Mouse (Mus musculus) hindbrain, embryonic 13.5 days (tissue): ENCODE results near the gene Bgn. TPM values are rescaled to one million over a fixed set of nuclear protein-coding genes. Genes with fewer than 3 reads are reported as not detected.
A peak's percentile ranks its signal among the peaks of the same experiment; 100 is the strongest.

Source experiments
- ATAC-seq: fragments of 200-750 bp; cut with Nextera tagmentation; 2 replicates; pipeline ENCODE4 v1.8.0; 2017; ENCODE audit warnings: moderate TSS enrichment; ENCODE audit not compliant: low FRiP score
- H3K27ac ChIP-seq: fragments of 300-500 bp; sonication (generic); 2 replicates; pipeline ENCODE4 v1.5.1; 2015; ENCODE audit warnings: inconsistent platforms, mild to moderate bottlenecking, moderate library complexity
- H3K27me3 ChIP-seq: fragments of 300-500 bp; sonication (generic); 2 replicates; pipeline ENCODE4 v1.6.1; 2015; ENCODE audit warnings: mild to moderate bottlenecking, inconsistent platforms
- H3K36me3 ChIP-seq: fragments of 300-500 bp; sonication (generic); 2 replicates; pipeline ENCODE4 v1.6.1; 2015; ENCODE audit warnings: mild to moderate bottlenecking, inconsistent platforms
- H3K4me1 ChIP-seq: fragments of 300-500 bp; sonication (generic); replicated peaks from 2 replicates; pipeline ENCODE4 v1.6.1; 2015; ENCODE audit warnings: inconsistent platforms
- H3K4me2 ChIP-seq: fragments of 300-500 bp; sonication (generic); 2 replicates; pipeline ENCODE4 v1.6.1; 2015; ENCODE audit warnings: inconsistent platforms, mild to moderate bottlenecking, moderate library complexity
- H3K4me3 ChIP-seq: fragments of 300-500 bp; sonication (generic); 2 replicates; pipeline ENCODE4 v1.5.1; 2015; ENCODE audit warnings: mild to moderate bottlenecking, inconsistent platforms
- H3K9ac ChIP-seq: fragments of 300-500 bp; sonication (generic); 2 replicates; pipeline ENCODE4 v1.6.1; 2015; ENCODE audit warnings: mild to moderate bottlenecking, inconsistent platforms
- H3K9me3 ChIP-seq: fragments of 300-500 bp; sonication (generic); 2 replicates; pipeline ENCODE4 v1.6.1; 2016; ENCODE audit warnings: inconsistent platforms
- WGBS: fragments of 180-500 bp; shearing (Covaris S2); methylation state at CpG from one replicate; pipeline ENCODE4 v1.1.7; 2015; 5-methylcytosine and 5-hydroxymethylcytosine counted together
- polyA plus RNA-seq: library from polyadenylated mRNA; unstranded; fragments of >200 nt; fragmentation: Nextera tagmentation; extraction: Ambion mirVana; gene quantifications from 2 replicates; pipeline ENCODE4 v1.2.1, GENCODE M21; 2015

Bgn gene
- polyA plus RNA-seq, 1 experiment from 2014 or later = 21.6 TPM

- H3K27me3 ChIP-seq = peaks cover 12% of the 10 kb centered on the region
- no peak for ATAC-seq
- 73% methylated on average over 4 of the region's 4 CpGs for WGBS
Observed at GRCm38 (mm10) chrX:73496746-73497145, 13.3 kb downstream of the Bgn start.

GRCm38 (mm10) chrX:73505130-73505735 lies 21.8 kb downstream of the Bgn start:
- 71% methylated on average over 5 of the region's 5 CpGs for WGBS
- Histone ChIP-seq H3K27me3 (peaks cover 41% of the 10 kb centered on the region), H3K9ac (no peak overlapping the region), H3K4me1 (peaks cover 4% of the 10 kb centered on the region; the same call in 1 of the 2 replicates), H3K27ac (no peak overlapping the region), H3K4me2 (no peak overlapping the region), H3K4me3 (no peak overlapping the region), H3K36me3 (no peaks in the 10 kb centered on the region), H3K9me3 (no peaks in the 10 kb centered on the region)
- ATAC-seq = no peak

More at GRCm38 (mm10) chrX:73496746-73497145, 13.3 kb downstream of the Bgn start:
- no peak overlapping the region for H3K4me2 ChIP-seq
- H3K9ac ChIP-seq = no peak overlapping the region
- H3K4me3 ChIP-seq = no peak overlapping the region
- no peaks in the 10 kb centered on the region for H3K36me3 ChIP-seq
- no peak overlapping the region for H3K27ac ChIP-seq
- H3K9me3 ChIP-seq = no peaks in the 10 kb centered on the region
- no peaks in the 10 kb centered on the region for H3K4me1 ChIP-seq

GRCm38 (mm10) chrX:73506577-73506976 lies 23.2 kb downstream of the Bgn start:
- no peaks in the 10 kb centered on the region for H3K9me3 ChIP-seq
- no peak for ATAC-seq
- 78% methylated on average over 4 of the region's 4 CpGs for WGBS
- H3K4me3 ChIP-seq = no peak overlapping the region
- H3K9ac ChIP-seq = no peak overlapping the region
- no peak overlapping the region for H3K4me2 ChIP-seq
- no peak overlapping the region for H3K27ac ChIP-seq
- H3K4me1 ChIP-seq = peaks cover 4% of the 10 kb centered on the region; the same call in 1 of the 2 replicates
- peaks cover 35% of the 10 kb centered on the region for H3K27me3 ChIP-seq
- H3K36me3 ChIP-seq = no peaks in the 10 kb centered on the region

GRCm38 (mm10) chrX:73509209-73509608 lies 25.8 kb downstream of the Bgn start:
- H3K9me3 ChIP-seq = no peaks in the 10 kb centered on the region
- no peak overlapping the region for H3K4me2 ChIP-seq
- no peaks in the 10 kb centered on the region for H3K36me3 ChIP-seq
- WGBS = 74% methylated on average over 3 of the region's 3 CpGs
- H3K27ac ChIP-seq = no peak overlapping the region
- no peak for ATAC-seq
- H3K9ac ChIP-seq = no peak overlapping the region
- no peaks in the 10 kb centered on the region; the same call in 1 of the 2 replicates for H3K4me1 ChIP-seq
- no peak overlapping the region for H3K4me3 ChIP-seq
- peaks cover 11% of the 10 kb centered on the region; the same call in 1 of the 2 replicates for H3K27me3 ChIP-seq

GRCm38 (mm10) chrX:73512904-73513303 lies 29.5 kb downstream of the Bgn start:
- Histone ChIP-seq H3K9ac (no peak overlapping the region), H3K9me3 (no peaks in the 10 kb centered on the region), H3K4me3 (no peak overlapping the region), H3K27me3 (no peaks in the 10 kb centered on the region), H3K36me3 (no peaks in the 10 kb centered on the region), H3K4me2 (no peak overlapping the region), H3K27ac (no peak overlapping the region), H3K4me1 (no peaks in the 10 kb centered on the region; the same call in 1 of the 2 replicates)
- 24% methylated on average over 3 of the region's 3 CpGs for WGBS
- no peak for ATAC-seq

- 64% methylated on average over 4 of the region's 4 CpGs for WGBS
- Histone ChIP-seq H3K4me2 (no peak overlapping the region), H3K9ac (no peak overlapping the region)
Observed at GRCm38 (mm10) chrX:73516556-73516955, 33.2 kb downstream of the Bgn start.

GRCm38 (mm10) chrX:73517060-73517600 lies 33.7 kb downstream of the Bgn start:
- Histone ChIP-seq H3K36me3 (no peaks in the 10 kb centered on the region), H3K4me3 (no peak overlapping the region), H3K9ac (no peak overlapping the region), H3K4me2 (no peak overlapping the region), H3K4me1 (no peaks in the 10 kb centered on the region; the same call in 1 of the 2 replicates), H3K27ac (no peak overlapping the region), H3K27me3 (no peaks in the 10 kb centered on the region), H3K9me3 (no peaks in the 10 kb centered on the region)
- no peak for ATAC-seq

More at GRCm38 (mm10) chrX:73516556-73516955, 33.2 kb downstream of the Bgn start:
- Histone ChIP-seq H3K9me3 (no peaks in the 10 kb centered on the region), H3K4me3 (no peak overlapping the region), H3K27me3 (no peaks in the 10 kb centered on the region), H3K27ac (no peak overlapping the region), H3K4me1 (no peaks in the 10 kb centered on the region; the same call in 1 of the 2 replicates), H3K36me3 (no peaks in the 10 kb centered on the region)
- no peak for ATAC-seq

GRCm38 (mm10) chrX:73520692-73521091 lies 37.3 kb downstream of the Bgn start:
- Histone ChIP-seq H3K4me2 (no peak overlapping the region), H3K9me3 (no peaks in the 10 kb centered on the region), H3K27ac (no peak overlapping the region), H3K4me3 (no peak overlapping the region), H3K4me1 (0 out of 2 replicates have a peak, but pooled peaks cover 4% of the 10 kb centered on the region), H3K36me3 (no peaks in the 10 kb centered on the region), H3K27me3 (no peaks in the 10 kb centered on the region), H3K9ac (no peak overlapping the region)
- ATAC-seq = no peak
- 85% methylated on average over 3 of the region's 3 CpGs for WGBS

- Histone ChIP-seq H3K27ac (peak overlapping the region; percentile 18; the same call in 1 of the 2 replicates), H3K4me2 (no peak overlapping the region), H3K4me3 (no peak overlapping the region), H3K9ac (no peak overlapping the region), H3K36me3 (no peaks in the 10 kb centered on the region), H3K4me1 (0 out of 2 replicates have a peak, but pooled peaks cover 4% of the 10 kb centered on the region), H3K27me3 (no peaks in the 10 kb centered on the region), H3K9me3 (no peaks in the 10 kb centered on the region)
- WGBS = 53% methylated on average over 9 of the region's 9 CpGs
- ATAC-seq = peak; percentile 82
Observed at GRCm38 (mm10) chrX:73524318-73525222, 41.2 kb downstream of the Bgn start.

- 76% methylated on average over 9 of the region's 9 CpGs for WGBS
- H3K9ac ChIP-seq = no peak overlapping the region
- H3K27ac ChIP-seq = peak overlapping the region; percentile 18; the same call in 1 of the 2 replicates
- no peak overlapping the region for H3K4me3 ChIP-seq
- H3K4me2 ChIP-seq = no peak overlapping the region
- H3K4me1 ChIP-seq = 0 out of 2 replicates have a peak, but pooled peaks cover 4% of the 10 kb centered on the region
- H3K36me3 ChIP-seq = no peaks in the 10 kb centered on the region
- peak; percentile 17; the same call in 1 of the 2 replicates for ATAC-seq
- no peaks in the 10 kb centered on the region for H3K9me3 ChIP-seq
- no peaks in the 10 kb centered on the region for H3K27me3 ChIP-seq
Observed at GRCm38 (mm10) chrX:73525223-73526140, 42.1 kb downstream of the Bgn start.

GRCm38 (mm10) chrX:73526410-73526887 lies 43.0 kb downstream of the Bgn start:
- Histone ChIP-seq H3K9ac (no peak overlapping the region), H3K36me3 (no peaks in the 10 kb centered on the region), H3K27ac (no peak overlapping the region), H3K4me1 (0 out of 2 replicates have a peak, but pooled peaks cover 4% of the 10 kb centered on the region), H3K4me3 (no peak overlapping the region), H3K9me3 (no peaks in the 10 kb centered on the region), H3K27me3 (no peaks in the 10 kb centered on the region), H3K4me2 (no peak overlapping the region)
- whole genome bisulfite sequencing = 73% methylated on average over 3 of the region's 3 CpGs
- ATAC-seq = no peak
